Mouse (Mus musculus) embryonic facial prominence, embryonic 13.5 days (tissue): ENCODE results near the gene Sox5. TPM values are rescaled to one million over a fixed set of nuclear protein-coding genes. Genes with fewer than 3 reads are reported as not detected.

ENCODE experiments used
- ATAC-seq: fragments of 200-750 bp; cut with Nextera tagmentation; 2 replicates; pipeline ENCODE4 v1.8.0; 2017; ENCODE audit warnings: low read depth; ENCODE audit not compliant: insufficient number of reproducible peaks, insufficient read depth, low FRiP score, low TSS enrichment
- H3K27ac ChIP-seq: fragments of 300-500 bp; sonication (generic); 2 replicates; pipeline ENCODE4 v1.5.1; 2015; ENCODE audit warnings: moderate library complexity, mild to moderate bottlenecking, inconsistent platforms
- H3K27me3 ChIP-seq: fragments of 300-500 bp; sonication (generic); 2 replicates; pipeline ENCODE4 v1.6.1; 2015; ENCODE audit warnings: mild to moderate bottlenecking, inconsistent platforms
- H3K36me3 ChIP-seq: fragments of 300-500 bp; sonication (generic); 2 replicates; pipeline ENCODE4 v1.6.1; 2015; ENCODE audit warnings: mild to moderate bottlenecking, inconsistent platforms
- H3K4me1 ChIP-seq: fragments of 300-500 bp; sonication (generic); 2 replicates; pipeline ENCODE4 v1.6.1; 2015; ENCODE audit warnings: inconsistent platforms
- H3K4me2 ChIP-seq: fragments of 300-500 bp; sonication (generic); 2 replicates; pipeline ENCODE4 v1.6.1; 2015; ENCODE audit warnings: moderate library complexity, mild to moderate bottlenecking, inconsistent platforms
- H3K4me3 ChIP-seq: fragments of 300-500 bp; sonication (generic); 2 replicates; pipeline ENCODE4 v1.5.1; 2015; ENCODE audit warnings: mild to moderate bottlenecking, inconsistent platforms
- H3K9ac ChIP-seq: fragments of 300-500 bp; sonication (generic); 2 replicates; pipeline ENCODE4 v1.6.1; 2015; ENCODE audit warnings: mild to moderate bottlenecking, inconsistent platforms
- H3K9me3 ChIP-seq: fragments of 300-500 bp; sonication (generic); 2 replicates; pipeline ENCODE4 v1.6.1; 2016; ENCODE audit warnings: inconsistent platforms
- WGBS: fragments of 180-500 bp; shearing (Covaris S2); methylation state at CpG from one replicate; pipeline ENCODE4 v1.1.7; 2015; ENCODE audit warnings: mixed read lengths; 5-methylcytosine and 5-hydroxymethylcytosine counted together
- polyA plus RNA-seq: library from polyadenylated mRNA; unstranded; fragments of >200 nt; fragmentation: Nextera tagmentation; extraction: Ambion mirVana; gene quantifications from 2 replicates; pipeline ENCODE4 v1.2.1, GENCODE M21; 2015

Sox5 gene
- polyA plus RNA-seq, 1 experiment from 2014 or later, result 55.6 TPM

GRCm38 (mm10) chr6:144675111-144675510, 106.7 kb downstream of the Sox5 start:
- H3K4me2 ChIP-seq, result no peak overlapping the region
- H3K4me3 ChIP-seq, result no peak overlapping the region
- no peak for ATAC-seq
- no peak overlapping the region for H3K9ac ChIP-seq
- 92% methylated on average over 6 of the region's 6 CpGs for WGBS
- no peak overlapping the region for H3K27ac ChIP-seq
- H3K36me3 ChIP-seq, result no peaks in the 10 kb centered on the region
- no peaks in the 10 kb centered on the region for H3K27me3 ChIP-seq
- 0 out of 2 replicates have a peak, but pooled peaks cover 3% of the 10 kb centered on the region for H3K4me1 ChIP-seq
- no peaks in the 10 kb centered on the region for H3K9me3 ChIP-seq

DNA sequence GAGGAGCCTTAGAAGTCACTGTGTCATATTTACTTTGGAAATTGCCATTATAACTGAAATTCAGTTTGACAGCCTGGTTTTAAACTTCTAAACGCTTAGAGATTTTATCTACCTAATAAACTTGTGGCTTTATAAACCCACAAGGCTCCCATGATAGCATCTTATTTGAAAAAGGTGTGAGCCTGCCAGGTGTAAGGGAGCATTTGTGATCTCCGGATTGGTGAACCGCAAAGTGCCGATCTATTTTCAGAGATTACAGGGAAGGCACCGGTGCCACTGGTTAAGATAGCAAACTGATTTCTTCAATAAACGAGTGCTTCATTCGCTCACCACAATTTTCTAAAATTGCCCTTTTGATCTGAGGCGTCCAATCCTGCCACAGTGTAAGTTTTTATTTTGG, 107.9 kb downstream of the Sox5 start:
- 0 out of 2 replicates have a peak, but pooled peaks cover 3% of the 10 kb centered on the region for H3K4me1 ChIP-seq
- no peak overlapping the region for H3K4me3 ChIP-seq
- H3K9me3 ChIP-seq, result no peaks in the 10 kb centered on the region
- WGBS, result 56% methylated on average over 8 of the region's 8 CpGs
- ATAC-seq, result no peak
- H3K4me2 ChIP-seq, result no peak overlapping the region
- no peaks in the 10 kb centered on the region for H3K27me3 ChIP-seq
- H3K36me3 ChIP-seq, result no peaks in the 10 kb centered on the region
- no peak overlapping the region for H3K27ac ChIP-seq
- no peak overlapping the region for H3K9ac ChIP-seq

GRCm38 (mm10) chr6:144670433-144671167, 111.2 kb downstream of the Sox5 start:
- Histone ChIP-seq H3K27ac (no peak overlapping the region), H3K9me3 (no peaks in the 10 kb centered on the region), H3K4me2 (no peak overlapping the region), H3K27me3 (no peaks in the 10 kb centered on the region), H3K9ac (no peak overlapping the region), H3K4me3 (no peak overlapping the region), H3K4me1 (0 out of 2 replicates have a peak, but pooled peaks cover 3% of the 10 kb centered on the region), H3K36me3 (no peaks in the 10 kb centered on the region)
- WGBS, result 58% methylated on average over 3 of the region's 3 CpGs
- no peak for ATAC-seq

GRCm38 (mm10) chr6:144666617-144667016, 115.2 kb downstream of the Sox5 start:
- H3K4me3 ChIP-seq, result no peak overlapping the region
- no peaks in the 10 kb centered on the region for H3K4me1 ChIP-seq
- no peak for ATAC-seq
- H3K36me3 ChIP-seq, result no peaks in the 10 kb centered on the region
- H3K9ac ChIP-seq, result no peak overlapping the region
- no peaks in the 10 kb centered on the region for H3K9me3 ChIP-seq
- H3K27me3 ChIP-seq, result no peaks in the 10 kb centered on the region
- 91% methylated on average over 6 of the region's 6 CpGs for WGBS
- H3K27ac ChIP-seq, result no peak overlapping the region
- H3K4me2 ChIP-seq, result no peak overlapping the region

GRCm38 (mm10) chr6:144664765-144665164, 117.0 kb downstream of the Sox5 start:
- no peak overlapping the region for H3K4me2 ChIP-seq
- no peak for ATAC-seq
- 81% methylated on average over 9 of the region's 9 CpGs for whole genome bisulfite sequencing

DNA sequence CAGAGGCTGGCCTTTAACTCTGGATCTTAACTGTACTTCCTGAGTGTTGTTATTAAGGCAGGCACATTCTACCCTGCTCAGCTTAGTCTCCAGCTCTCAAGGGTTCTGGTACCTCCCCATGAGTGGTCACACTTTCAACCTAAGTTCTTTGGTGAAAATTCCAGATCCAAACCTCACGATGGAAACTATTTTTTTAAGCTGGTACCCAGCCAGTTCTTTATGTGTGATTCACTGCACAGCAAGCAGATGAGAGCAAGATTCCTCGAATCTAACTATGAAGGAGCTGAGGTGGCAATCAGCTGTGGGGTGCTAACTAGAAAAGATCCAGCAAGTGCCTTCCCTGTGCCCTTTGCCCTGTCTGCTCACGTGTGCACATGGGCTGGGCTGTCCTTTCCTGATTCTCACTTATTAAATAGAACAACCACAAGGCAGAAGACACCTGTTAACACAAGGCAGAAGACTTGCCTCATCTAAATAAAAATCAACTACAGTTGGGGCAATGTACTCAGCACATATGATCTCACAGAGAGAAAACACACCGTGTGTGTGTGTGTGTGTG, 118.2 kb downstream of the Sox5 start:
- WGBS, result 66% methylated on average over 4 of the region's 4 CpGs
- H3K27me3 ChIP-seq, result no peaks in the 10 kb centered on the region
- peaks cover 19% of the 10 kb centered on the region for H3K4me1 ChIP-seq

More at GRCm38 (mm10) chr6:144664765-144665164, 117.0 kb downstream of the Sox5 start:
- H3K27ac ChIP-seq, result no peak overlapping the region
- H3K4me1 ChIP-seq, result peaks cover 10% of the 10 kb centered on the region
- no peaks in the 10 kb centered on the region for H3K9me3 ChIP-seq
- no peak overlapping the region for H3K9ac ChIP-seq
- H3K36me3 ChIP-seq, result no peaks in the 10 kb centered on the region
- no peaks in the 10 kb centered on the region for H3K27me3 ChIP-seq
- H3K4me3 ChIP-seq, result no peak overlapping the region

GRCm38 (mm10) chr6:144659115-144660108, 122.4 kb downstream of the Sox5 start:
- 74% methylated on average over 10 of the region's 10 CpGs for WGBS
- no peak for ATAC-seq

More for the DNA sequence above, 118.2 kb downstream of the Sox5 start:
- Histone ChIP-seq H3K27ac (no peak overlapping the region), H3K4me2 (no peak overlapping the region), H3K36me3 (no peaks in the 10 kb centered on the region), H3K9ac (no peak overlapping the region), H3K9me3 (no peaks in the 10 kb centered on the region), H3K4me3 (no peak overlapping the region)
- no peak for ATAC-seq

DNA sequence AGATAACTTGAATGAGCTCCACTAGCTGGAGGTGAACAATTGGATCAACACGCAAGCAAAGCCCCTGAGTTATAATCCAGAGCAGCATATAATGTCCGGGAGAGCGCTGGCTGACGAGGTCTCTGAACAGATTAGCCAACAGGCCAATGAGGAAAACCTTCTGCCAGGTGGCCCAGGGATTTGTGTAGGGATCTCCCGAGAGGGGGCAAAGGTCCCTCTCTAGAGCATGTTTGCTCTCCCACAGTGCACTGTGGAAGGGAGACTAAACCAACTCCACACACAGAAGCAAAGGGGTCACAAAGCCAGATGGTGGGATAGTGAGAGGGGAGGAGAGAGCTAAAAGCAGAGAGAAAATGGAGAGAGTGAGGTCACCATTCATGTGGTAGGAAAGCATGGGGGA, 128.9 kb downstream of the Sox5 start:
- H3K27me3 ChIP-seq, result peaks cover 2% of the 10 kb centered on the region; the same call in 1 of the 2 replicates
- WGBS, result 81% methylated on average over 5 of the region's 5 CpGs
- H3K9me3 ChIP-seq, result no peaks in the 10 kb centered on the region
- ATAC-seq, result no peak
- no peaks in the 10 kb centered on the region for H3K36me3 ChIP-seq
- H3K4me1 ChIP-seq, result no peaks in the 10 kb centered on the region; the same call in 1 of the 2 replicates
- no peak overlapping the region for H3K27ac ChIP-seq
- H3K9ac ChIP-seq, result no peak overlapping the region
- H3K4me3 ChIP-seq, result no peak overlapping the region
- no peak overlapping the region for H3K4me2 ChIP-seq

More at GRCm38 (mm10) chr6:144659115-144660108, 122.4 kb downstream of the Sox5 start:
- Histone ChIP-seq H3K36me3 (no peaks in the 10 kb centered on the region), H3K9ac (no peak overlapping the region), H3K27ac (no peak overlapping the region), H3K9me3 (no peaks in the 10 kb centered on the region), H3K4me1 (peaks cover 19% of the 10 kb centered on the region), H3K27me3 (peaks cover 4% of the 10 kb centered on the region; the same call in 1 of the 2 replicates), H3K4me2 (no peak overlapping the region), H3K4me3 (no peak overlapping the region)

DNA sequence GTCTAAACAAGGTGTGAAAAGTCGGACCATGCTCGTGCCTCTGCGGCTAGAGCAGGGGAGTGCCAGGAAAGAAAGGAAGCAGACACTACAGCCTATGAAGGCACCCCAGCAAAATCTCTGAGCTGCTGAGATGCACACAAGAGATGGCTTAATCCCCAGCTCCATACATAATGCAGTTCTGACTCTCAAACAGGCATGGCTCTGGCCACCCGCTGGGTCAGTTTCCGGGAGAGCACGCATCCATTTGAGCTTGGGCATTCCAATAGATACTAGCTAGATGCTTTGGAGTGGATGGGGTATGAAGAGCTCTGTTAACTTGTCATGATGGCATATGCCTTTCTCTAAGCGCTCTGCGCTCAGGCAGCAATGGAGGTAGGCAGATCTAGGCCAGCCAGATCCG, 132.9 kb downstream of the Sox5 start:
- H3K36me3 ChIP-seq, result no peaks in the 10 kb centered on the region
- no peaks in the 10 kb centered on the region; the same call in 1 of the 2 replicates for H3K4me1 ChIP-seq
- ATAC-seq, result no peak
- no peaks in the 10 kb centered on the region for H3K9me3 ChIP-seq
- 71% methylated on average over 9 of the region's 9 CpGs for WGBS
- H3K27ac ChIP-seq, result no peak overlapping the region
- H3K27me3 ChIP-seq, result no peaks in the 10 kb centered on the region
- H3K4me2 ChIP-seq, result no peak overlapping the region
- no peak overlapping the region for H3K4me3 ChIP-seq
- H3K9ac ChIP-seq, result no peak overlapping the region

GRCm38 (mm10) chr6:144648124-144648591, 133.6 kb downstream of the Sox5 start:
- WGBS, result 24% methylated on average over 4 of the region's 4 CpGs
- Histone ChIP-seq H3K9me3 (no peaks in the 10 kb centered on the region), H3K4me2 (no peak overlapping the region), H3K4me3 (no peak overlapping the region), H3K4me1 (no peaks in the 10 kb centered on the region; the same call in 1 of the 2 replicates), H3K36me3 (no peaks in the 10 kb centered on the region), H3K27ac (no peak overlapping the region), H3K9ac (no peak overlapping the region), H3K27me3 (no peaks in the 10 kb centered on the region)
- ATAC-seq, result no peak

DNA sequence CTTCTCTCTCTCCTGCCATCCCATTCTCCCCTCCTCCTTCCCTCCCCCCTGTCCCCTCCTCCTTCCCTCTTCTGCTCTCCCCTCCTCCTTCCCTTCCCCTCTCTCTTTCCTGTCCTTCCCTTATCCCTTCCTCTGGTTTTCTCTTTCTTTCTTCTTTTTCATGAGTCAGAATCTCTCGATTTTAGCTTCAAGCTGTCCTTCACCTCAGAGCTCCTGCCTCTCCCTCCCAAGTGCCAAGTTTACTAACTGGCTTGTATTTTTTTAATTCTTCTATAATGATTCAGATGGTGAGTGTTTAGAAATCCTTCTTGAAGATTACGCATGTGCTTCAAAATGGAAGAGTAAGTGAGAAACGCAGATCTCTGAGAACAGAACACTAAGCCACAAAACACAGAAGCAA, 135.4 kb downstream of the Sox5 start:
- Histone ChIP-seq H3K4me2 (no peak overlapping the region), H3K9ac (no peak overlapping the region), H3K36me3 (no peaks in the 10 kb centered on the region), H3K4me1 (no peaks in the 10 kb centered on the region; the same call in 1 of the 2 replicates), H3K27me3 (no peaks in the 10 kb centered on the region), H3K4me3 (no peak overlapping the region), H3K27ac (no peak overlapping the region), H3K9me3 (no peaks in the 10 kb centered on the region)
- no peak for ATAC-seq
- 86% methylated on average over 3 of the region's 3 CpGs for WGBS
